Mouse (Mus musculus) T-helper 2 cell (primary cell): ENCODE results near the gene Prss12.

ENCODE experiments used
- in situ Hi-C: fragments of 300-600 bp; cut with MboI, MseI; formaldehyde crosslinking; loops from one replicate; pipeline ENCODE4 v1.15.1; 2025; ENCODE audit warnings: high pct_unique_total_duplicates

The Prss12 gene

GRCm38 (mm10) chr3:123446708-123447537, at the start of gene Prss12:
Gene Prss12 (plus strand): TSS chr3:123446913.
- in situ Hi-C loops = no loop called here

GRCm38 (mm10) chr3:123397562-123398481, 48.9 kb upstream of the Prss12 start:
- in situ Hi-C loops = loop anchor here (5.0 to 10.0 kb wide), 2 partner anchors 99 to 1247 kb away; no protein-coding TSS in a partner anchor

- in situ Hi-C loops = loop anchor here (25.0 kb wide), 1 partner anchor 882 kb away; no protein-coding TSS in a partner anchor
Measured at GRCm38 (mm10) chr3:123404945-123405344, 41.8 kb upstream of the Prss12 start.

GRCm38 (mm10) chr3:123411821-123412578, 34.7 kb upstream of the Prss12 start:
- in situ Hi-C loops = loop anchor here (25.0 kb wide), 1 partner anchor 875 kb away; no protein-coding TSS in a partner anchor

GRCm38 (mm10) chr3:123413173-123413572, 33.5 kb upstream of the Prss12 start:
- in situ Hi-C loops = loop anchor here (25.0 kb wide), 1 partner anchor 874 kb away; no protein-coding TSS in a partner anchor

- in situ Hi-C loops = no loop called here
Measured at GRCm38 (mm10) chr3:123425647-123426046, 21.1 kb upstream of the Prss12 start.

- in situ Hi-C loops = no loop called here
Measured at GRCm38 (mm10) chr3:123428005-123428404, 18.7 kb upstream of the Prss12 start.

GRCm38 (mm10) chr3:123429597-123430458, 16.9 kb upstream of the Prss12 start:
- in situ Hi-C loops = no loop called here

GRCm38 (mm10) chr3:123431951-123432674, 14.6 kb upstream of the Prss12 start:
- in situ Hi-C loops = no loop called here

GRCm38 (mm10) chr3:123433362-123433761, 13.4 kb upstream of the Prss12 start:
- in situ Hi-C loops = no loop called here

GRCm38 (mm10) chr3:123437608-123438007, 9.1 kb upstream of the Prss12 start:
- in situ Hi-C loops = no loop called here

GRCm38 (mm10) chr3:123440490-123440889, 6.2 kb upstream of the Prss12 start:
- in situ Hi-C loops = no loop called here

GRCm38 (mm10) chr3:123444466-123444865, 2.2 kb upstream of the Prss12 start:
- in situ Hi-C loops = no loop called here

- in situ Hi-C loops = no loop called here
Measured at GRCm38 (mm10) chr3:123447538-123448059, 886 bp downstream of the Prss12 start.

GRCm38 (mm10) chr3:123448096-123448495, 1.4 kb downstream of the Prss12 start:
- in situ Hi-C loops = no loop called here

GRCm38 (mm10) chr3:123450107-123450506, 3.4 kb downstream of the Prss12 start:
- in situ Hi-C loops = no loop called here

- in situ Hi-C loops = no loop called here
Measured at GRCm38 (mm10) chr3:123452904-123453303, 6.2 kb downstream of the Prss12 start.

- in situ Hi-C loops = no loop called here
Measured at GRCm38 (mm10) chr3:123459492-123459891, 12.8 kb downstream of the Prss12 start.

- in situ Hi-C loops = no loop called here
Measured at GRCm38 (mm10) chr3:123460436-123460835, 13.7 kb downstream of the Prss12 start.
